Mouse (Mus musculus) left cerebral cortex, postnatal 14 days (tissue): ENCODE measurements around the gene Nfe2l2. TPM values are rescaled to one million over a fixed set of nuclear protein-coding genes. Genes with fewer than 3 reads are reported as not detected.

Experiments
- DNase-seq, 2 experiments: peaks; one replicate each; pipeline ENCODE4 v3.0.0; 2021 to 2022; ENCODE audit warnings: low spot score in 2 of 2, mixed read lengths in 1 of 2
- intact Hi-C: fragments of 180-260 bp; cut with DNase I; formaldehyde crosslinking; loops from one replicate; pipeline ENCODE4 v1.15.1; 2025
- total RNA-seq, 2 experiments: library from RNA; stranded (reverse); gene quantifications; 2 replicates each; pipeline ENCODE4 v1.2.3; 2021

Gene Nfe2l2
- total RNA-seq, 2 experiments from 2014 or later: 10.3 to 13.0 TPM

- intact Hi-C loops: no loop called here
- no peak for DNase-seq
These were observed 13.1 kb downstream of the Nfe2l2 start for GRCm38 (mm10) chr2:75691316-75691715.

- intact Hi-C loops: no loop called here
These were observed 13.8 kb downstream of the Nfe2l2 start for GRCm38 (mm10) chr2:75690656-75691055.

GRCm38 (mm10) chr2:75689482-75690158 lies 14.8 kb downstream of the Nfe2l2 start:
- no peak for DNase-seq

More at GRCm38 (mm10) chr2:75690656-75691055, 13.8 kb downstream of the Nfe2l2 start:
- no peak for DNase-seq

GRCm38 (mm10) chr2:75688901-75689300 lies 15.5 kb downstream of the Nfe2l2 start:
- intact Hi-C loops: no loop called here
- DNase-seq: no peak

More at GRCm38 (mm10) chr2:75689482-75690158, 14.8 kb downstream of the Nfe2l2 start:
- intact Hi-C loops: no loop called here

GRCm38 (mm10) chr2:75687040-75687749 lies 17.2 kb downstream of the Nfe2l2 start:
- DNase-seq: no peak
- intact Hi-C loops: no loop called here

GRCm38 (mm10) chr2:75685458-75685861 lies 19.0 kb downstream of the Nfe2l2 start:
- no peak for DNase-seq
- intact Hi-C loops: no loop called here

GRCm38 (mm10) chr2:75684526-75684925 lies 19.9 kb downstream of the Nfe2l2 start:
- no peak for DNase-seq
- intact Hi-C loops: loop anchor here (5.0 kb wide), 1 partner anchor 98 kb away; no protein-coding TSS in a partner anchor

- peak; percentile 29 to 47 for DNase-seq
- intact Hi-C loops: loop anchor here (5.0 kb wide), 1 partner anchor 99 kb away; no protein-coding TSS in a partner anchor
These were observed 21.3 kb downstream of the Nfe2l2 start for GRCm38 (mm10) chr2:75682978-75683709.

GRCm38 (mm10) chr2:75681439-75681838 lies 23.0 kb downstream of the Nfe2l2 start:
- DNase-seq: no peak
- intact Hi-C loops: loop anchor here (5.0 kb wide), 1 partner anchor 101 kb away; no protein-coding TSS in a partner anchor

GRCm38 (mm10) chr2:75679947-75680346 lies 24.5 kb downstream of the Nfe2l2 start:
- DNase-seq: no peak
- intact Hi-C loops: loop anchor here (5.0 kb wide), 1 partner anchor 102 kb away; no protein-coding TSS in a partner anchor

GRCm38 (mm10) chr2:75676567-75676966 lies 27.9 kb downstream of the Nfe2l2 start:
- intact Hi-C loops: no loop called here
- no peak for DNase-seq

- intact Hi-C loops: no loop called here
- no peak for DNase-seq
These were observed 31.9 kb downstream of the Nfe2l2 start for GRCm38 (mm10) chr2:75672561-75672960.

- intact Hi-C loops: no loop called here
- DNase-seq: no peak
These were observed 33.1 kb downstream of the Nfe2l2 start for GRCm38 (mm10) chr2:75671337-75671660.

GRCm38 (mm10) chr2:75670446-75671336 lies 33.8 kb downstream of the Nfe2l2 start:
- no peak for DNase-seq
- intact Hi-C loops: no loop called here

GRCm38 (mm10) chr2:75669491-75670445 lies 34.7 kb downstream of the Nfe2l2 start:
- intact Hi-C loops: no loop called here
- no peak for DNase-seq

- DNase-seq: no peak
- intact Hi-C loops: no loop called here
These were observed 43.3 kb downstream of the Nfe2l2 start for GRCm38 (mm10) chr2:75661106-75661505.

- intact Hi-C loops: no loop called here
- DNase-seq: no peak
These were observed 44.0 kb downstream of the Nfe2l2 start for GRCm38 (mm10) chr2:75660255-75660948.

GRCm38 (mm10) chr2:75659629-75659960 lies 44.8 kb downstream of the Nfe2l2 start:
- DNase-seq: peak; percentile 93 to 94
- intact Hi-C loops: loop anchor here (5.0 kb wide), 1 partner anchor 52 kb away; no protein-coding TSS in a partner anchor
